Mouse (Mus musculus): ENCODE data around the gene 2810021J22Rik.
"Not testable (repeated sequence)": the region's sequence is repeated elsewhere in the genome, so short reads cannot be mapped to it uniquely, and the experiment has no call there.

The 2810021J22Rik gene

DNA sequence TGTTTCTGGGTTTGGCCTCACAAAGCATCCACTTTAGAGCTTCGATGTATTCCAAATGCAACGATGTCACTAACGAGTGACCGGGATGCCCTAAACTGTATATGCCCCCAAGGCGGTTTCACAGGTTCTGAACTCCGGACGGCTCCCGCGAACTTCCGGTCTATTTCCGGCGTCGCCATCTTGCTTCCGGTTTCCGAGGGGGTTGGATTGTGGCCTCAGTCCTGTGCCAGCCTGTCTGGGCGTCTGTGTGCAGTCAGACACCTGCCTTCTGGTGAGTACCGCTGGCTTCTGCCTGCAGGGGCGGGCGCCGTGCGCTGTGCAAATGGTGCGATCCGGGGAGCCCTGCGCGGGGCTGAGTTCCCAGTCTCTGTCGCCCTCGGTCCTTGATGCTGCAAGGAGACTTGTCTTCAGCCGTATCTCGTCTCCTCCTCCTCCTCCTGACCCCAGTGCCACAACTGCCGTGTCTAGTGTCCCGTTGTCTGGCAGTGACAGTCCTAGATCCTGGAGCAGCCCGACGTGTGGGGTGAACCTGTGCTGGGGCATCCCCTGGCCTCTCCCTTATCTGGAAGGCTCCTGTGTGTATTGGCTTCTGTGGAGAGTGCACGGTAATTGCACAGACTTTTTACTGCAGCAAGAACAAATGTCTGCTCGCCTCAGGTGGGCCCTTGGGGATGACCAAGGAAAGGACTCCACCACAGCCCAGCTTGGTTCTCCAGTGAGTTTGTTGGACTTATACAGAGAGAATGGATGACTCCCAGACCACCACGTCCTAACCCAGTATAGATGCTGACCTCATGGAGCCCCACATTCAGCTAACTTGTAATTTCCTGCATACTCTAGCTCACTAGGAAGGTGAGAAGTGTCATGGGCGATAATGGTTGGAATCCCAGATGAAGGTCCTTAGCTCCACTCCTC is at the start of gene 2810021J22Rik:
2810021J22Rik (plus strand) TSS at position 178 of the 915 bp plus-strand sequence.
- peak; percentile 92 for DNase-seq (ENCODE audit: low read depth, low spot score)

- DNase-seq (ENCODE audit: low read depth, low spot score), result not testable (repeated sequence)
Observed at GRCm38 (mm10) chr11:58828937-58829336, 38.1 kb upstream of the 2810021J22Rik start, which contains the start of gene Olfr312. Olfr312 (plus strand) TSS chr11:58829237.

DNA sequence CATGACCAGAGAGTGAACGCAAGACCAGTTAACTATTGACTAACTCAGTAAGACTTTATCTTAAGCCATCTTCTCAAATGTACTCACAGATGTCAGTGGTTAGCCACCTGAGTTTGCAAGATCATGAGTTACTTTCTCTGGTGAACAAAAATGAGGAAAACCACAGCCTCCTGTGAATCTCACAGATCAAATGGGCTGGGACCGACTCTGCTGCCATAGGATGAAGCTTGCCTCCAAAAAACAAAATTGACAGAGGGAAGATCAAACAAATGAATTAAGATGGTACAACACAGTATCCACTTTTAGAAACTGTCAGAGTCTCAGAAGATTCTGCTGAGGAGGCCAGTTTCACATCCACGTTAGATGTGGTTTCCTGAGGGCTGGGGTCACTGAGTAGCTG is 37.3 kb upstream of the 2810021J22Rik start:
- DNase-seq (ENCODE audit: low read depth, low spot score), result no peak

DNA sequence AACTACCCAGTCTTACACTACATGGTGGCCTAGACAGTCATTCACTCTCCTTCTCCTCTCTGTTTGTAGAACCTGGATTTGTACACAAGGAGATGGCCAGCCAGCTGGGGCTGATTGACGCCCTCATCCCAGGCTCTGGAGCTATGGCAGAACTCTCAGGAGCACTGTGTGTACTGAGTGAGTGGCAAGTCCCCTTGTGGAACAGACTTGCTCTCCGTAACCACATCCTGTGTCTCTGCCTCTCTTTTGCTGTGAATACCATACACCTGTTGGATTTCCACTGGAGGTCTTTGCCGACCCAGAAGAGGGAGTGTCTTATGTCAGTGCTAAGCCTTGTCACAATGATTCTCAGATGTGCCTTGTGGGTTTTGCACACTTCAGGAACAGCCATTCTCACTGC is 34.5 kb upstream of the 2810021J22Rik start:
- not testable (repeated sequence) for DNase-seq (ENCODE audit: low read depth, low spot score)

DNA sequence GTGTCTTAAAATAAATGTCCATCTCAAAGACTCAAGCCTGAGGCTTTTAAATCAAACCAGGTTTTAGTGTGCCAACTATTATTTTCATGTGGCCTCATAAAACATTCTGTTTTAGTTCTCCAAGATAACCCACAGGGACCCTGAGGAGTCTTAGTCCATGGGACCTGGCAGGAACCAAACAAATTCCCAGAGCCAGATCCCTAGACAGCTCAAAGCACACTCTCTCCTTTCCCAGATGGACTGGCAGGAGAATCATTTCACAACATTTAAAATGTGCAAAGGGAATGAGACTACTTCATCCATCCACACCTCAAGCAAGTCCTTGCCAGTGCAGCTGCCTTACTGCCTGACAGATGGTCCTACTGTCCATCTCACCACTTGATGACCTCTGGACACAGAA is 28.1 kb upstream of the 2810021J22Rik start, which contains the start of gene Olfr311:
Olfr311 (plus strand) TSS at position 301 of the 400 bp plus-strand sequence.
- not testable (repeated sequence) for DNase-seq (ENCODE audit: low read depth, low spot score)

GRCm38 (mm10) chr11:58846919-58847461 is 20.0 kb upstream of the 2810021J22Rik start, which contains the start of gene Gm12258:
Gm12258 (plus strand) TSS chr11:58847158.
- peak; percentile 98 for DNase-seq (ENCODE audit: low read depth, low spot score)

DNA sequence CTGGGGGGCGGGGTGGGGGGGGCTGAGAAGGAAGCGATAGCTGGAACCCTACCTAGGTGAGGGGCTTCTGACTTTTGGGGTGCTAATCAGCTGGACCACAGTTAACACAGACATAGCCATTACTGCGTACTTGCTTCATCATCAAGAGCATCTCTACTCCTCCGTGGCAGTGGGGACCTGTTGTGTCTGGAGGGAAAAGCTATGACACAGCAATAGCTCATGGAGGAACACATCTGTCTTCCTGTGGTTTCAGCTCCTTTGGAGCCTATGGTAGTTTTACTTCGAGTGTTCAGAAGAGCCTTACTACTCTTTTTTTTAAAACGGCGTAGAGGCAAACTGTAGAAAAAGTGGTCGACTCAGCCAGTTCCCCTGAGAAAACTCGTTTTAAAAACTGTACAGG is 19.4 kb upstream of the 2810021J22Rik start:
- no peak for DNase-seq (ENCODE audit: low read depth, low spot score)

DNA sequence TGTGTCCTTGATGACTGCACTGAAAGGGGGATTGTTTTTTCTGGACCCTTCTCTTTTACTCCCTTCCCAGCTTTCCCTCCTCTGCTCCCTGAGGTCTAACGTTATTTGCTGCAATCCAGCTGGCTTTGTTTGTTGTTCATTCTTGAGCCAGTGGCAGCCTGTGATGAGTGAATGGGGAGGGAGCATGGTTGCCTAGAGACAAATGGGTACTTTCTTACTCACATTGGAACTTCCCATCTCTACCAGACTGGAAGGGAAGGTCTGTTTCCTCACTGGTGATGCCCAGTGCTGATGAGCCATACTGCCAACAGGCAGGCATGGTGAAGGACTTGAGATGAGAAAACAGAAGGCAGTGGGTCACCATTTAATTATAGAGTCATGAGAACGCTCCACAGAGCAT is 17.3 kb upstream of the 2810021J22Rik start:
- no peak for DNase-seq (ENCODE audit: low read depth, low spot score)

GRCm38 (mm10) chr11:58860744-58861143 is 6.3 kb upstream of the 2810021J22Rik start:
- DNase-seq (ENCODE audit: low read depth, low spot score), result no peak

DNA sequence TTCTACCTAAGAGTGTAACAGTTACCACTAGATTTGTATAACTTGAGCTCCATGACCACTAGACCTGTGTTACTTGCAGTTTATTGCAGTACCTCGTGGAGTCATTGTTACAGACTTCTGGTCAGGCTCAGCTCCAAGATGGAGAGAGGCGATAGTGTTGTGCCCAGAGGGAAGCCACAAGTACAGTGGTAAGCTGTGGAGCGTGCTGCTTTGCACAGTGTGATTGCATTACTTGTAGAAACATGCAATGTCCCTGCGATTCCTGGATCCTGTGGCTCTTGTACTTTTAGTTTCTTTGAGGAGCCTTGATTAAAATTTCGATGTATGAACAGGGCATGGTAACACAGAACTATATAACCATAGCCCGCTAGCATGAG is 926 bp downstream of the 2810021J22Rik start:
- DNase-seq (ENCODE audit: low read depth, low spot score), result no peak

DNA sequence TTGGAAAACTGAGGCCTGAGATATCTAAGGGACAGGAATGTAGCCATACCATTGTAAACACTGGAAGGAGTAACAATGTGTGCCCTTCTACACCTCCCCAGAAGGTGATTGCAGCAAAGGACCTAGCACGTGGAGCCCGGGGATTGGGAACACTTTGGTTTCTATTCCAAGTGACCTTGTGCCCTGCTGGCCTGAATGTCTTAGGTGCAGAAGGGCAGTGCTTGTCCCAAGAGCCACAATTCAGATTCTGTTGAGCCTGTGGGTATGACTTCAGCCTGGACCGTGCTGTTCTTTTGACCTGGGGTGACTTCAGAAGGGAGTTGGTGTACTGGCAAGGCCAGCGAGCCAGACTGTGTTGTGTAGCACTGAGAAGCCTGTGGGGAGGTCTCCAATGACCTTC is 3.9 kb downstream of the 2810021J22Rik start:
- no peak for DNase-seq (ENCODE audit: low read depth, low spot score)

GRCm38 (mm10) chr11:58883756-58884155 is 16.7 kb downstream of the 2810021J22Rik start:
- DNase-seq (ENCODE audit: low read depth, low spot score), result no peak

- no peak for DNase-seq (ENCODE audit: low read depth, low spot score)
Observed at GRCm38 (mm10) chr11:58890511-58890910, 23.5 kb downstream of the 2810021J22Rik start.

- DNase-seq (ENCODE audit: low read depth, low spot score), result no peak
Observed at GRCm38 (mm10) chr11:58894456-58894855, 27.4 kb downstream of the 2810021J22Rik start.

- DNase-seq (ENCODE audit: low read depth, low spot score), result no peak
Observed at GRCm38 (mm10) chr11:58897485-58897884, 30.5 kb downstream of the 2810021J22Rik start.

GRCm38 (mm10) chr11:58901080-58901479 is 34.1 kb downstream of the 2810021J22Rik start:
- DNase-seq (ENCODE audit: low read depth, low spot score), result no peak

GRCm38 (mm10) chr11:58903511-58904409 is 36.7 kb downstream of the 2810021J22Rik start, which contains the start of gene Zfp39:
Zfp39 (minus strand) TSS chr11:58904225.
- peak; percentile 96 for DNase-seq (ENCODE audit: low read depth, low spot score)

DNA sequence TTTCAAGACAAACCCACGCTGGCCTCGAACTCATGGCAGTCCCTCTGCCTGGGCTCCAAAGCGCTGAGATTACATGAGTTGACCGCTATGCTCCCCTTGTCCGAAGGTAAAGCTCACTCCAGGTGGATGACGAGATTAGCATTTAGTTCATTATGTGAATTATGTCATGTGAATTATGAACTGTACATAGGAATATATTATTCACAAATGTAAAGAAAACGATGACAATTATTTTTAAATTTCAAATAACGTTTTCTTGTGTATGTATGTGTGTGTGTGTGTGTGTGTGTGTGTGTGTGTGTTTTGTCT is 37.3 kb downstream of the 2810021J22Rik start:
- DNase-seq (ENCODE audit: low read depth, low spot score), result no peak

DNA sequence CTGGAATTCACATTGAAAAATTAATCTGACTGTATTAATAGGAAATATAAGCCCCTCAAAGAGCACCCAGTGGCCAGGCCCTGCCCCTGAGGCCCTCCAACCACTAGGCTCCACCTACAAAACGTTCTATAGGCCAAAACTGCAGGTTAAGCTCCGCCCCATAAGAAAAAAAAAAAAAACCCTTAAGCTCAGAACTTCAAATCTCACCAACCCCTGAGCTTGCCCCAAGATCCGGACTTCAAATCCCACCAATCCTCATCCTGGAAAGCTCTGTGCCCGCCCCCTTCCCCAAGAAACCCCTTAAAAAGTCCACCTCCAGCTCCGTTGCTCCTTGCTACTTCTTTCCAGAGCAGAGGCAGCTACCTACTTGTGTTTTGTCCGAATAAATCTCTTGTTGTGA is 37.8 kb downstream of the 2810021J22Rik start:
- DNase-seq (ENCODE audit: low read depth, low spot score), result peak; percentile 80

DNA sequence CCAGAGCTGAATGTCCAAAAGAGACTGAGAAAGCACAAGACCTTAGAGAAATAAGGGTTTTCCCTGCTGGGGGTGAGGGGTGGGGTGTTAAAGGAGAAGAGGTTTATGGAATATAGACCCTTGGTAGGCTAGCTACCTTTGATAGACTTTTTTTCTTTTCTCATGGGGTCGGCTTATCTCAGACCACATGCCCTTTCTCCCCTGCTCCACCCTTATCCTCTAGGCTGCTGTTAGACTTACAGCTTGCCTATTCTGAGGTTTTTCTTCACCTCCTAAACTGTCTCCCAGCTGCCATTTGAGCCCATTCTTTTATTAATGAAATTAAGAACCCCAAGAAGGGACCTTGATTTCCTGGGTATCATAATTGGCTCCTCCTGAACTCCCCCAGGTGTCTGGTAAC is 46.8 kb downstream of the 2810021J22Rik start:
- no peak for DNase-seq (ENCODE audit: low read depth, low spot score)

DNA sequence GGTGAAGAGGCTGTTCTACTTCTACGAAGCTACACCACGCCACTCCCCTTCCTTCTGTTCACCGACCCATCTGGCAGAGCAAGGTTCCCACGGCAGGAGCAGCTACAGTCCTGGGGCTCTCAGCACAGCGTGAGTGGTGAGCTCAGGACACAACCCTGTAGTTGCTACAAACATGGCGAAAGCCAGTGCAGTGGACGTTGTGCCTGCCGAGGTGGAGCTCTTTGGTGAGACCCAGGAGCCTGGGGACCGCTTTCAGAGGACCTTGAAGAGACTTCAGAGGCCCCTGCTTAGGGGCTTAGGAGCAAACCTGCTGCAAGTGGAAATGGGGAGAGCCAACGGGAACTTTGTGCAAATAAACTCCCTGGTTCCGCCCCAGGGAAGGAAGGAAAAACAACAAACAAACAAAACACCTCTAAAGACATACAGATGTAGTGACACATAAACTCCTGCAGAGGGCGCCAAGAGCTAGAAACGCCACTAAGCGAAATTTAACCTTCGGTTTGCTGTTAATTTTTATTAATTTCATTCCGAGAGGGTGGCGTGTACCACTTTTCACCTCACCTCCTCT is 47.5 kb downstream of the 2810021J22Rik start:
- DNase-seq (ENCODE audit: low read depth, low spot score), result peak; percentile 53

Data from A20 (cell line).